Mouse (Mus musculus) liver, embryonic 15.5 days (tissue): ENCODE data around the gene Josd2. TPM values are rescaled to one million over a fixed set of nuclear protein-coding genes. Genes with fewer than 3 reads are reported as not detected.

Experiments used
- ATAC-seq: fragments of 200-750 bp; cut with Nextera tagmentation; 2 replicates; pipeline ENCODE4 v1.8.0; 2017; ENCODE audit warnings: moderate number of reproducible peaks, mild to moderate bottlenecking, moderate library complexity; ENCODE audit not compliant: insufficient read depth
- H3K27ac ChIP-seq: fragments of 300-500 bp; sonication (generic); replicated peaks from 2 replicates; pipeline ENCODE4 v1.5.1; 2015; ENCODE audit warnings: mild to moderate bottlenecking, inconsistent platforms
- H3K27me3 ChIP-seq: fragments of 300-500 bp; sonication (generic); 2 replicates; pipeline ENCODE4 v1.6.1; 2015; ENCODE audit warnings: mild to moderate bottlenecking, inconsistent platforms
- H3K36me3 ChIP-seq: fragments of 300-500 bp; sonication (generic); replicated peaks from 2 replicates; pipeline ENCODE4 v1.6.1; 2015; ENCODE audit warnings: moderate library complexity, mild to moderate bottlenecking, inconsistent platforms
- H3K4me1 ChIP-seq: fragments of 300-500 bp; sonication (generic); replicated peaks from 2 replicates; pipeline ENCODE4 v1.6.1; 2015; ENCODE audit warnings: inconsistent platforms
- H3K4me2 ChIP-seq: fragments of 300-500 bp; sonication (generic); 2 replicates; pipeline ENCODE4 v1.6.1; 2015; ENCODE audit warnings: moderate library complexity, mild to moderate bottlenecking, inconsistent platforms
- H3K4me3 ChIP-seq: fragments of 300-500 bp; sonication (generic); replicated peaks from 2 replicates; pipeline ENCODE4 v1.5.1; 2015; ENCODE audit warnings: mild to moderate bottlenecking, inconsistent platforms
- H3K9ac ChIP-seq: fragments of 300-500 bp; sonication (generic); 2 replicates; pipeline ENCODE4 v1.6.1; 2015; ENCODE audit warnings: moderate library complexity, mild to moderate bottlenecking, inconsistent platforms
- H3K9me3 ChIP-seq: fragments of 300-500 bp; sonication (generic); replicated peaks from 2 replicates; pipeline ENCODE4 v1.6.1; 2016; ENCODE audit warnings: inconsistent platforms
- WGBS: fragments of 180-500 bp; shearing (Covaris S2); methylation state at CpG from one replicate; pipeline ENCODE4 v1.1.7; 2015; ENCODE audit warnings: mixed read lengths; ENCODE audit not compliant: insufficient replicate concordance; 5-methylcytosine and 5-hydroxymethylcytosine counted together
- polyA plus RNA-seq: library from polyadenylated mRNA; unstranded; fragments of >200 nt; fragmentation: Nextera tagmentation; extraction: Ambion mirVana; gene quantifications from 2 replicates; pipeline ENCODE4 v1.2.1, GENCODE M21; 2015

Gene Josd2
- polyA plus RNA-seq, 1 experiment from 2014 or later: 175 TPM

DNA sequence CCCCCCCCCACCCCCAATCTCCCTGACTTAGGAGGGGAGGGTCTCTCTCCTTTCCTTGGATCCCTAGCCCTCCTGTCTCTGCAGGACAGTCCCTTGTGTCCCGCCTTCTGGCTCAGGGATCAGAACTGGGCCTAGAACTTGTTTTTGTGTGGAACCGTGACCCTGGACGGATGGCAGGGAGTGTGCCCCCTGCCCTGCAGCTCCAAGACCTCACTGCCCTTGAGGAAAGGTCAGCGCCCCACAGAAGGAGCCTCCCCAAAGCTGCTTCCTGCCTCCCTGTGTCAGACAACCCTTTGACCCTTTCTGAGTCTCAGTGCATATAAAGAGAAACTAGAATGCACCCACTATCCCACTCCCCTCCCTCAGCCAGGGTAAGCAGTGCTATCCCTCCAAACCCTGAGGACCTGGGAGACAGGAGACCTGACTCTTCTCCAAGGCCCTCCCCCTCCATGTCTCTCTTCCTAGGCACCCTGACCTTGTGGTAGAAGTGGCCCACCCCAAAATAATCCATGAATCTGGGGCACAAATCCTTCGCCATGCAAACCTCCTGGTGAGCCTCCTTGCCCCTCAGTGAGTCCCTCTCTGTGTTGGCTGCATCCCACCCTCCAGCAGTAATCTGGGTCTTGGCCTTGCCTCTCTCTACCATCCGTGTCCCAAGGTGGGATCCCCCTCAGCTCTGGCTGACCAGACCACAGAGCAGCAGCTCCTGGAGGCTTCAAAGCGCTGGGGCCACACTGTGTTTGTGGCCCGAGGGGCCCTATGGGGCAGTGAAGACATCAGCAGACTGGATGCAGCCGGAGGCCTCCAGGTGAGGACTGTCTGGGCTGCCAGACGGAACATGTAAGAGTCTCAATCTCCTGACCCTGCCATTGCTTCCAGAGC is 1.5 kb upstream of the Josd2 start:
- H3K36me3 ChIP-seq: peaks cover 23% of the 10 kb centered on the region
- no peak for ATAC-seq
- no peaks in the 10 kb centered on the region for H3K9me3 ChIP-seq
- H3K9ac ChIP-seq: no peak overlapping the region; the same call in 1 of the 2 replicates
- H3K27ac ChIP-seq: 0 out of 2 replicates have a peak overlapping the region, but pooled peaks have one; percentile 93
- 74% methylated on average over 10 of the region's 10 CpGs for WGBS
- H3K4me2 ChIP-seq: peak overlapping the region; percentile 84
- H3K4me3 ChIP-seq: no peak overlapping the region
- peaks cover 85% of the 10 kb centered on the region for H3K4me1 ChIP-seq
- H3K27me3 ChIP-seq: peaks cover 43% of the 10 kb centered on the region

DNA sequence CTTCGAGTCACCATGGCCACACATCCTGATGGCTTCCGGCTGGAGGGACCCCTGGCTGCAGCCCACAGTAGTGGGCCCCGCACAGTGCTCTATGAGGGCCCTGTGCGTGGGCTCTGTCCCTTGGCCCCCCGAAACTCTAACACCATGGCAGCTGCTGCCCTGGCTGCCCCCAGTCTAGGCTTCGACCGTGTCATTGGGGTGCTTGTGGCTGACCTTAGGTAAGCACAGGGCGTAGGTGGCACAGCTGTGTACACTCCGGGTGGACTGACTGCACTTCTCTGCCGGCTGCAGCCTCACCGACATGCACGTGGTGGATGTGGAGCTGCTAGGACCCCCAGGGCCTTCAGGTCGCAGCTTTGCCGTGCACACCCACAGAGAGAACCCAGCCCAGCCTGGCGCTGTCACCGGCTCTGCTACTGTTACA is 880 bp upstream of the Josd2 start:
- H3K4me3 ChIP-seq: peak overlapping the region; percentile 82
- no peak for ATAC-seq
- H3K4me2 ChIP-seq: peak overlapping the region; percentile 84
- H3K27ac ChIP-seq: peak overlapping the region; percentile 93
- peaks cover 91% of the 10 kb centered on the region for H3K4me1 ChIP-seq
- 77% methylated on average over 16 of the region's 16 CpGs for WGBS
- H3K27me3 ChIP-seq: peaks cover 37% of the 10 kb centered on the region
- no peaks in the 10 kb centered on the region for H3K9me3 ChIP-seq
- H3K9ac ChIP-seq: no peak overlapping the region
- peaks cover 28% of the 10 kb centered on the region for H3K36me3 ChIP-seq

DNA sequence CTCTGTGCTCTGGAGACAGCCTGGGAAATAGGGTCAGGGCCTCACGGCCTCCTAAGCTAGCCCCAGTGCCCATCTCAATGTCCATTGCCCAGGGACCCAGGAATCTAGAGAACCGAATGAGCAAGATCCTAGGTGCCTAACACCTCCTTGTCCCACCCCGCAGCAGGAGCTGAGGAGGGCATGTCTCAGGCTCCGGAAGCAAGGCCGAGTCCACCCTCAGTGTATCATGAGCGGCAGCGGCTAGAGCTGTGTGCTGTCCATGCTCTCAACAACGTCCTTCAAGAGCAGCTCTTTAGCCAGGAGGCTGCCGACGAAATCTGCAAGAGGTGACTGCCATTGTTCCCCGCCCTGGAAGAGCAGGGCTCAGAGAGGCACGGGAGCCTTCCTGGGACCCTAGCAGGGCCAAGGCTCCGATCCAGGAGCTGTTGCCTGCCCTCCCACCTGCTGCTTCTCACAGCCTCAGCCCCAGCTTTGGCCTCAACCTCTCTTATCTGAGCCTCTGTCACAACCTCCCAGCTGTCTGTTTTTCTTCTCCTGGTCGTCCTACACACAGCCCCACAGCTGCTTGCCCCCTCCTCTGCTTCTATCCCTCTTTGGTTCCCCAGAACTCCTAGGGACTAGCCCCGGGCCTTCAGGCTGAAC is 985 bp downstream of the Josd2 start:
- Histone ChIP-seq H3K27me3 (peaks cover 30% of the 10 kb centered on the region), H3K4me3 (peak overlapping the region; percentile 82), H3K27ac (peak overlapping the region; percentile 93), H3K9me3 (no peaks in the 10 kb centered on the region), H3K4me2 (peak overlapping the region; percentile 84), H3K9ac (peak overlapping the region; percentile 84), H3K4me1 (peaks cover 94% of the 10 kb centered on the region), H3K36me3 (peaks cover 28% of the 10 kb centered on the region)
- ATAC-seq: peak; percentile 10; the same call in 1 of the 2 replicates
- 44% methylated on average over 15 of the region's 15 CpGs for WGBS

DNA sequence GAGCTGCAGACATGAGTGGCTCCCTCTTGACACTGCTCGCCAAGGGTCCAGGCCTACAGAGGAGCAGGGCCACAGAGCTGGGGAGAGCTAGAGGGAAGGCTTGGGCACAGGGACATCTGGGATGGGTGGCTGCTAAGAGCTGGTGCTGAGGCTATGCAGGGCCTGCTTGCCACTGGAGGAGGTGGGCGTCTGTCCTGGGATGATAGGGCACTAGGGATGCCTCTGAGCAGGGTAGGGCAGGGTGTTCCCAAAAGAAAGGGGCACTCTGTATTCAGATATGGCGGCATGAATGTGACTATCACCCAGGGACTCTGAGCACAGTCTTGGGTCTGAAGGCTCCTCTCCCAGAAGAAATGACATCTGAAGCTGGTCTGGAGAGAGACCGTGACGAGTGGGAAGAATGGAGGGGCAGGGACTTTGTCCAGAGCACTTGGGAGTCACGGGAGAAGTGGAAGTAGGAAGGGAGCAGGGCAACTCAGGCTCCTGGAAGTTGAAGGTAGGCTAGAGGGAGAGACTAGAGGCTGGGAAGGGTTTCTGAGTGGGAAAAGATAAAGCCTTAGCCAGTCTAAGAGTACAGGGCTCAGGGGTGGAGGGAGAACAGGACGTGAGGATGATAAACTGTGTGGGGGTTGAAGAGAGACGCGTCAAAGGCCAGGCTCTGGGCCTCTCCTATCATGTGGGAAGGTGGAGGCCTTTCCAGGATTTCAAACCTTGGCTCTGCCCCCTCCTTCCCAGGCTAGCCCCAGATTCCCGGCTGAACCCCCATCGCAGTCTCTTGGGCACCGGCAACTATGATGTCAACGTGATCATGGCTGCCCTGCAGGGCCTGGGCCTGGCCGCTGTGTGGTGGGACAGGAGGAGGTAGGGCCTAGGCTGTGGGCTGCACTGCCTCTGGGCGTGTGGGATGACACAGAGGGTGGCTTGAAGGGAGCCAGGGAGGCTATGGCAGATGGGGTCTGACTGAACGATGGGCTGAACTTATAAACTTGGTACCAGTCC is 2.2 kb downstream of the Josd2 start:
- Histone ChIP-seq H3K36me3 (peaks cover 28% of the 10 kb centered on the region), H3K27me3 (peaks cover 30% of the 10 kb centered on the region), H3K4me3 (peak overlapping the region; percentile 82), H3K9ac (peak overlapping the region; percentile 84), H3K4me2 (peak overlapping the region; percentile 84), H3K27ac (peak overlapping the region; percentile 93), H3K4me1 (peaks cover 91% of the 10 kb centered on the region), H3K9me3 (no peaks in the 10 kb centered on the region)
- 53% methylated on average over 16 of the region's 16 CpGs for WGBS
- ATAC-seq: peak; percentile 59

DNA sequence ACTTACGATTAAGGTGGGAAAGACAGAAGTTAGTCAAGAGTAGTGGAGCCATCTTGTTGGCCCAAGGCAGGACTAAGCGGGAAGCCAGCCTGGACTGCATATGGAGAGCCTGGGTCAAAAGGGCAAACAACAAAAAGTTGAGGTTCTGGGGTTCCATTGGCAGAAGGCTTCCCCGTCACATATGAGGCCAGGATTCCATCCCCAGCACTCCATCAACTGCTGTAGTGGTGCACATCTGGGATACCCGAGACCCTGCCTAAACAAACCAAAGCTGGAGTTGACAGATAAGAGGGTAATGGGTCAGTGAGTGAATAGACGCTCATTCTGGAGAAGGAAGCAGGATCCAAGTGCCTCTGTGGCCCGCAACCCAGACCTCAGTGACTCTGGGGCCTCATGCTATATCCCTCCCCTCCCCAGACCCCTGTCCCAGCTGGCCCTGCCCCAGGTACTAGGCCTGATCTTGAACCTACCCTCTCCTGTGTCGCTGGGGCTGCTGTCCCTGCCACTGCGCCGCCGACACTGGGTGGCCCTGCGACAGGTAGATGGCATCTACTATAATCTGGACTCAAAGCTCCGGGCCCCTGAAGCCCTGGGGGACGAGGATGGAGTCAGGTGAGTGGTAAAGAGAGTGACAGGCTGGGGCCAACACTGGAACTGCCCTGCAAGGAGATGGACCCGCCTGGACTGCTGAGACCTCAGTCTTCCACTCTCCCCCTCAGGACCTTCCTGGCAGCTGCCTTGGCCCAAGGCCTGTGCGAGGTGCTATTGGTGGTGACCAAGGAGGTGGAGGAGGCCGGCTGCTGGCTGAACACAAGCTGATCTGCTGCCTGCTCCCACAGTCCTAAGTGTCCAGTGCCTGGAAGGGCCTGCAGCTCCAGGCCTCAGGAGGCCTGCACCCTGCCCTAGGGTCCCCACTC is 3.2 kb downstream of the Josd2 start:
- peaks cover 33% of the 10 kb centered on the region for H3K27me3 ChIP-seq
- peak overlapping the region; percentile 82 for H3K4me3 ChIP-seq
- H3K9ac ChIP-seq: peak overlapping the region; percentile 84; the same call in 1 of the 2 replicates
- peaks cover 28% of the 10 kb centered on the region for H3K36me3 ChIP-seq
- peaks cover 88% of the 10 kb centered on the region for H3K4me1 ChIP-seq
- 72% methylated on average over 16 of the region's 16 CpGs for WGBS
- peak overlapping the region; percentile 93 for H3K27ac ChIP-seq
- no peaks in the 10 kb centered on the region for H3K9me3 ChIP-seq
- no peak for ATAC-seq
- peak overlapping the region; percentile 84 for H3K4me2 ChIP-seq

DNA sequence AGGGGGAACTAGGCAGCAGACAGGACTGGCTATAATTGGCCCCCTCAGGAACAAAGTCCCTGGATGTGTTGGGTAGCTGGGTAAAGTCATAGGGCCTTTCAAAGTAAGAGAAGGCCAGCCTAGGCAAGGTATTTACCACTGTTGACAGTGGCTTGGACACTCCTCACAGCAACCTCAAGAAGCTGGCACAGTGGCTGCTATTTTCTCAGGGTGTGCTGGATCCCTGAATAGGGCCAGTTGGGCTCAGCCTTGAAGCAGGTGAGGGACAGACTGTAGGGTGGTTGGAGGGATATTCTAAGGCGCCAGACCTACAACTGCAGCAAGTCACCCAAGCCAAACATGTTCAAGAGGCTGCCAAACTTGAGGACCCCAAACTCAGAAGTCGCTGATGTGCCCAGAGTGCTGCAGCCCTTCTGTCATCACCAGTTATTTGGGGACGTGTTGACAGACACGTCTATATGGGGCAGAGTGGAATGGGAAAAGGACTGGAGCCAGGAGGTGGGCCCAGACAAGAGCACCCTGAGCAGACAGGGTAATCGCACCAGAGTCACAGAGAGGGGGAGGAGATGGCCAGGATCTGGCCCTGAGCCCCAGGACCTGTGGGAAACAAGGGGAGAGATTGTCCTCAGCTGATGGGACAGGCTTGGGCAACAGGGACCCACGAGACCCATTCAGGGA is 4.2 kb downstream of the Josd2 start:
- Histone ChIP-seq H3K4me2 (no peak overlapping the region), H3K4me3 (no peak overlapping the region), H3K9ac (no peak overlapping the region; the same call in 1 of the 2 replicates), H3K27me3 (peaks cover 44% of the 10 kb centered on the region), H3K36me3 (peaks cover 28% of the 10 kb centered on the region), H3K27ac (peak overlapping the region; percentile 93), H3K9me3 (no peaks in the 10 kb centered on the region), H3K4me1 (peaks cover 77% of the 10 kb centered on the region)
- 53% methylated on average over 6 of the region's 6 CpGs for WGBS
- ATAC-seq: no peak

DNA sequence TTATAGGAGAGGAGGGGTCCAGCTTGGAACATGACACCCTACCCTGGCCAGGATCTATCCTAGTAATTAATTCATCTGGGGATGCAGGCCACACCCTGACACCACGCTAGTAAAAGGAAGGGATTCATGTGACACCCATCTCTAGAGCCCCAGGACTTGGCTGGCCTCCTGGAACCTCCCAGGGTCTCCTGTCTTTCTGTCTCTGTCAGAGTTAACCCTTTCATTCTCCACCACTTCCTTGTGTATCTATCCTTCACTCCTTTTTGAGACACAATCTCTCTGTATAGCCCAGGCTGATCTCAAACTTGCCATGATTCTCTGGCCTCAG is 4.7 kb downstream of the Josd2 start:
- Histone ChIP-seq H3K4me2 (no peak overlapping the region), H3K4me1 (peaks cover 72% of the 10 kb centered on the region), H3K36me3 (peaks cover 28% of the 10 kb centered on the region), H3K27ac (no peak overlapping the region), H3K4me3 (no peak overlapping the region), H3K9me3 (no peaks in the 10 kb centered on the region), H3K9ac (0 out of 2 replicates have a peak overlapping the region, but pooled peaks have one; percentile 36), H3K27me3 (peaks cover 49% of the 10 kb centered on the region)
- no peak for ATAC-seq
- 30% methylated on average over 1 of the region's 1 CpGs for WGBS

DNA sequence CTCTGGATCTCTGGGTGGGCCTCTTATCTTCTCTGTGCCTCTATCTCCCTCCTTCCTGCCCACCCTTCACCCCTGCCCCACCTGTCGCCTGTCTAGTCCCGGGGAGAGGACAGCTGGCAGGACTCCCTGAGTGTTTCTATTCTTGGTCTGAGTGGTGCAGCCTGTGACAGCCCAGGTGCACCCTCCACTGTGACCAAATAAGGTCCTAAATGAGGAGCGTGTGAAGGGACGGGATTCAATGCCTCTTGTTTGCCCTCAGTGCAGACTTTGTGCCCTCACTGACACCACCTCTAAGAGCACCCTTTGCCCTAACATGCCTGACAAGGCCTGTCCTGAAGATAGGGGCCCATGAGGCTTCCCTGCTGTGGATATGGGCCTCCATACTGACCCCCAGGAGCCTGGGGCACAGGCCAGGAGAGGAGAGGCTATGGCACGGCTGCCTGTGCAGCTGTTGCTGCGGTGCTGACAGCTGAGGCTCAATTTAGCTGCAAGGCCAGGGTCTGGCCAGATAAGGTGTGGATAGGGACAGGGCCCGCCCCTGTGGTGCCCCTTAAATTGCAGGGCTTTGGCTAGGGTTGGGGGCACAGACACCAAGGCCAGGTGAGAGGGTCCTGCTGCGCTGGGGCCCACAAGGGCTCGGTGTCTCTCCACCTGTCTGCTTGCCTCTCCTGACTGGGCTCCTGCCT is 5.3 kb downstream of the Josd2 start:
- 0 out of 2 replicates have a peak overlapping the region, but pooled peaks have one; percentile 9 for H3K4me2 ChIP-seq
- peaks cover 70% of the 10 kb centered on the region for H3K4me1 ChIP-seq
- H3K36me3 ChIP-seq: peaks cover 28% of the 10 kb centered on the region
- WGBS: 37% methylated on average over 9 of the region's 9 CpGs
- no peaks in the 10 kb centered on the region for H3K9me3 ChIP-seq
- no peak for ATAC-seq
- H3K27ac ChIP-seq: no peak overlapping the region
- H3K4me3 ChIP-seq: no peak overlapping the region
- peaks cover 55% of the 10 kb centered on the region for H3K27me3 ChIP-seq
- peak overlapping the region; percentile 36; the same call in 1 of the 2 replicates for H3K9ac ChIP-seq

DNA sequence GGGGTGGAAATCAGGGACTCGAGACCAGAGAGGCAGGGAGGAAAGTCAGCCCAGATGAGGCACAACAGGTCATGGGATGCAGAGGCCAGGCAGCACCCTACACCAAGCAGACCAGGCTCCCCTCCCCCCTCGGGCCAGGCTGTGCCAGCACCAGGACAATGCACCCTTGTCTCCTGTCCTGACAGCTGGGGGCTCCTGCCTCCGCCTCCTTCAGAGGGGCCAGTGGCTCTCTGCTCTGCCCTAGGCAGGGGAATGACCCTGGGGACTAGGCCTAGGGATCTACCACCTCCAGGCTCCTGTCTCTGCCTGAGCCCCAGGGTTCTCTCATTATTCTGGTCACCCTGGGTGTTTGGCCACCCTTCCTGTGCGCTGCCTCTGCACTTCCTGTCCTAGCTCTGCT is 6.6 kb downstream of the Josd2 start:
- H3K27ac ChIP-seq: no peak overlapping the region; the same call in 1 of the 2 replicates
- H3K4me1 ChIP-seq: peaks cover 66% of the 10 kb centered on the region
- H3K9me3 ChIP-seq: no peaks in the 10 kb centered on the region

More for the DNA sequence above, 6.6 kb downstream of the Josd2 start:
- WGBS: 23% methylated on average over 4 of the region's 4 CpGs
- Histone ChIP-seq H3K4me2 (no peak overlapping the region), H3K9ac (no peak overlapping the region), H3K27me3 (peaks cover 68% of the 10 kb centered on the region), H3K4me3 (no peak overlapping the region), H3K36me3 (peaks cover 24% of the 10 kb centered on the region)
- ATAC-seq: no peak
